Mouse (Mus musculus): ENCODE data around the gene Gm45713.
"Not testable (repeated sequence)": the region's sequence is repeated elsewhere in the genome, so short reads cannot be mapped to it uniquely, and the experiment has no call there.

Gene Gm45713

DNA sequence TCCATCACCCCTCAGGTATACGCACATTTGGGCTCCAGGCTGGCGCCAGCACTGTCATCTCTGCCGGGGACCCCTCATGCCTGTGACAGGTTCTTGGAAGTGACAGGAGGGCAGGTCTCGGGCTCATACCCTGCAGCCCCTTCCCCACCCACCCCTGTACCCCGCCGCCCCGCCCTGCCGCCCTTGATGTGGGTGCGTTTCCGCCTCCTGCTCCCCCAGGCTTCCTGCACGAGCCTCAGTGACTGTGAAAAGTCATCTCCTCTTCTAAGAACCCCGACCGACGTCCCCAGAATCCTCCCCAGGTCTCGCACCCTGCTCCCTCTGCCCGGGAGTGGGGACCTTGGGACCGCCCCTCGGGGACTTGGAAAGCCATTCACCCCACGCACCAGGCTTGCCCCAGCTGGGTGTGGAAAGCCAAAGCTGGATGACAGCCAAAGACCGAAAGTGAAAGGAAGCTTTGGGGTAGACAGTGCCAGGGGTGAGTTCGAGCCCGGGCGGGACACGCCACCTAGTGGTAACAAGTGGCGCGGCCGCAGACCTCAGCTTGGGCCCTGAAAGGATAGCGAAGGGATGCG, at the start of gene Gm45713, which contains the start of gene Flt3l:
Gene Gm45713, minus strand, starts transcription at position 239 of the 575 bp plus-strand sequence.
Gene Flt3l, minus strand, starts transcription at position 440 of the 575 bp plus-strand sequence.
- peak; percentile 89 for DNase-seq (ENCODE audit: low read depth)

DNA sequence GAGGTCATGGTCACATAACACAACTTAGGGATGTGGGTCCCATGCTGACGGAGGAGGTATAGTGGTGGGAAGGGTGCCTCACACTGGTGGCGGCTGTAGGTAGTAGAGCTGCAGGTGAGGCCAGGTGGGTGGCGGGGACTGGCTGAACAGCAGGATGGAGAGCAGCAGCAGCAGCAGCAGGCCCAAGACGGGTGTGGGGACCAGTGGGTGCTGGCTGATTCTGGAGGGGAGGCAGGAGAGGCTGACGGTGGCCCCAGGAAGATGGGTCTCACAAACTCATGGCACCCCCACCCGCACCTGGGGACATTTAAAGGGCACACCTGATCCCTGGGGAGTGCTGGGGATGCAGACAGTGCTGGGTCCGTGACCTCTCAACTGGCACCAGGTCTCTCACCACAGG, 47.6 kb upstream of the Gm45713 start:
- no peak for DNase-seq (ENCODE audit: low read depth)

DNA sequence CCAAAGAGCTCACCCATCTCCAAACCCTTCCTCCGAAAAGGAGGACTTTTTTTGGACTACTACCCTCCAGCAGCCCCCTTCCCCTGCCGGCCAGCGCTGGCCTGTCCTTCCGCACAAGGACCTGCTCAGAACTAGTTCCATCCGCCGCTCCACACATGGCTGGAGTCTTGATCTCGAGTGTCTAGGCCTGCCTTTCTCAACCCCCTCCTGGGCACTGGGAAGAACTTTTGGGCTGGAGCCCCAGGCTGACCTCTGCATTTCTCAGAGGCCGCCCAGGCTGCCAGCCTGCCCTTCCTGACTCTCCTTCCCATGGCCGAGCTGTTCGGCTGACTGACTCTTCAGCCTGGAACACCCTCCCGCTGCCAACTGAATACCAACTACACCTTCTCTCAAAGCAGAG, 46.6 kb upstream of the Gm45713 start:
- no peak for DNase-seq (ENCODE audit: low read depth)

DNA sequence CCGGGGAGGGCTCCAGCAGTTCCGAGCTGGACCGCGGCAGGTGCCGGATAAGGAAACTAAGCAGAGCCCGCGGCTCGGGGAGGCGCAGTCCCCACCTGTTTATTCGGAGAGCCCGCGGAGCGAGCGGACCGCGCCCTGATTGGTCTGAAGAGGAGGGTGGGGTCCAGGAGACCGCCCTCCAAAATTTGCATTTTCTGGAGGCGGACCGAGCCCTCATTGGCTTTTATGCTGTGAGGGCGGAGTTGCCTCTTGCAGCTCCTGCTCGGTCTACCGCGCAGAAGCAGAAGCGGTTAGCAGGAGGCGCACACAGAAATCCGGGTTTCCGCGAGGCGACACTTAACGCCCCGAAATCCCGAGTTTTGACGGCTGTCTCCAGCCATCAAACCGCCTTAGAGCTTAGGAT, 46.2 kb upstream of the Gm45713 start:
- peak; percentile 94 for DNase-seq (ENCODE audit: low read depth)

DNA sequence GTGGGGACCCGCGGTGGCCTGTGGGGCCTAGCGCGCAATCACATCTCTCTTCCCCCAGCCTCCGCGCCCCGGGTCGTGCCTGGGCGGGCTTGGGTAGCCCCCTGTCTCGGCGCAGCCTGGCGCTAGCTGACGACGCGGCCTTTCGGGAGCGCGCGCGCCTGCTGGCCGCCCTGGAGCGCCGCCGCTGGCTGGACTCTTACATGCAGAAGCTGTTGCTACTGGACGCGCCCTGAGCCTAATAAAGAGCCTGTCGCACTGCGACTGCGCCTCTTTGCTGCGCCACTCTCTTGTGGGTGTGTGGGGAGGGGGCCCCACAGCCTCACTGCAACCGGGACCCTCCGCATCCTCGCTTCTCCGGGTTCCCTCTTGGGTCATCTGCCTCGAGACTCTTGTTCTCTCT, 45.5 kb upstream of the Gm45713 start:
- no peak for DNase-seq (ENCODE audit: low read depth)

DNA sequence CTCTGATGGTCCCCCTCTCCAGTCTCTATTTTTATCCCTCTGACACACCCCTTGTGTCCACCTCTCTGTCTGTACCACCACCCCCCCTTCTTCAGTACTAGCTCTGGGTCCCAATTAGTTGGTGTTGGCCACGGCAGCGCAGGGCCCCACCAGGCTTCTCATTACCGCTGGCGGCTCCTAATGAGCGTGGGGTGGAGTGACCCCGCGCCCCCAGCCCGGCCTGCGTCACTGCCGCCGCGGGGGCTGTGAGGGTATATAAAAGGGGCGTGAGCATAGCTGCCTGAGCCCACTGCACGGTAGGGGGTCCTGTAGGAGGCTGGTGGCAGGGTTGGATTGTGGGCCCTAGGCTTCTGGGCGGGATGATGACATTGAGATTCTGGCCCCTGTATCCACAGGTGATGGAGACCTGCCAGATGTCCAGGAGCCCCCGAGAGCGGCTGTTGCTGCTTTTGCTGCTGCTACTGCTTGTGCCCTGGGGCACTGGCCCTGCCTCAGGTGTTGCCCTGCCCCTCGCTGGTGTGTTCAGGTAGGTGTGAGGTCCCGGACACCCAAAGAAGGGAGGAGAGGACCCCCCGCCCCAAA, 45.0 kb upstream of the Gm45713 start, which contains the start of gene Pth2:
Gene Pth2, plus strand, starts transcription at position 100 of the 582 bp plus-strand sequence.
- no peak for DNase-seq (ENCODE audit: low read depth)

DNA sequence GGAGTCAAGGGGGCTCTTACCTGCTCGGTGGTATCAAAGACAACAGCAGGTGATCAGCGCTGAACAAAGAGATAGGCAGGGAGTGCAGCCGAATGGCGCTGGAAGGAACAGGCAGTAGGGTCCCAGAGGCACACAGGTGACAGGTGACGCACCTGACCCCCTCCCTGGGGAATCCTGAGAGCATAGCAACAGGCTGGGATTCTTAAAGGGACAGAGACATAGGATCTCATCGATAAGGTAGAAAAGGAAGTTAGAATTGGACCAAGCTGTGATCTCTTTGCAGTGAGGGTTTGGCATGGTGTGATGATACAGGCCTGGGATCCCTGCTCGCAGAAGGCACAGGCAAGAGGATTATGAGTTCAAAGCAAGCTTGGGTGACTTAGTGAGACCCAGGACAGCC, 43.4 kb upstream of the Gm45713 start, which contains the start of gene Gfy:
Gene Gfy, minus strand, starts transcription at position 101 of the 400 bp plus-strand sequence.
- DNase-seq (ENCODE audit: low read depth), result no peak

DNA sequence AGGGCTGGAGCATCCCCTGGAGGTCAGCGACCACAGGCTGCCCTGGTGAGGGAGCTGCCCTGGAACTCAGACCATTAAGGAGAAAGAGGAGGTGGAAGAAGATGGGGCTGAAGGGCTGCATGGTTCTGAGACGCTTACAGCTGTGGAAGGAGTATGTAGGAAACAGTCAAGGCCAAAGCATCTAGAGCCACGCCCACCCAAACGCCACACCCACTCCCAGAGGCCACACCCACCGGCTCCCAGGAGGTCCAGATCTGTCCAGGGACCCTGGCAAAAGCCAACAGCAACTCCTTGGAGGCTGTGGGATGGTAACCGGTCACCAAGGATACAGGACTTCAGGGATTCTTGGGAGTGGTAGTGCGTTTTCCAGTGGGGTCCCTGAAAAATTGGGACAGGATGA, 42.5 kb upstream of the Gm45713 start:
- no peak for DNase-seq (ENCODE audit: low read depth)

DNA sequence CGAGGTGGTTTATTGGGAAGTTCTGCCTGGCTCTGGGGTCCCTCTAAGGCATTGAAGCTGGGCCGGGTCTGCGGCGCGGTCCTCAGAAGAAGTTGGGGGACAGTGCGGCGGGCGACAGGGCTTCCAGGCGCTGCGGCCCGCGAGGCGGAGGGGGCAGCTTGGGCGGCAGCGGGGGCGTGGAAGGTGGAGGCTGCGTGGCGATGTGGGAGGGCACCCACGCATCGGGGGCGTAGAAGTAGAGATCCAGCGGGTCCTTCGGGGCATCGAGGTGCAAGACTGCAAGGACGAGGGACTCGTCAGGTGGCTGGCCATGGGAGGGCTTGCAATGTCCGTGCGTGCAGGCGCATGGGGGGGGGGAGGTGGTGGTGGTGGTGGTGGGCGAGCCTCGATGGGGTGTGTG, 40.3 kb upstream of the Gm45713 start:
- DNase-seq (ENCODE audit: low read depth), result no peak

DNA sequence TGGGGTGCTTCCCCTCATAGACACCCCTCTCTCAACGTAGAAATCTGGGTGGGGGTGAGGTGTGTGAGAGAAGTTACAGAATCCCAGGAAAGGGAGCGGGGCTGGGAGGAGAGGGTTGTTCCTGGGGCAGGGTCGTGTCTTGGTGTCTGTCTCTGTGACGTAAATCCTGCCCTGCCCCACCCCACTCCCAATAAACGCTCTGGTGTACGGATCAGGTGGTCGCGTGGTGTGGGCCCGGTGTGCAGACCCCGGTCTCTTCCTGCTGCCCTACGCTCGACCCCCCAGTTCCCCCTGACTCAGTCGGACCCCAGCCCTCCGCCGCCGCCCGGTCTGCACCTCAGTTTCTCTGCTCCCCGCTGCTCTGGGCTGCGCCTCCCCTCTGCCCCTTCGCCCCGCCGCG, 39.9 kb upstream of the Gm45713 start:
- DNase-seq (ENCODE audit: low read depth), result no peak

DNA sequence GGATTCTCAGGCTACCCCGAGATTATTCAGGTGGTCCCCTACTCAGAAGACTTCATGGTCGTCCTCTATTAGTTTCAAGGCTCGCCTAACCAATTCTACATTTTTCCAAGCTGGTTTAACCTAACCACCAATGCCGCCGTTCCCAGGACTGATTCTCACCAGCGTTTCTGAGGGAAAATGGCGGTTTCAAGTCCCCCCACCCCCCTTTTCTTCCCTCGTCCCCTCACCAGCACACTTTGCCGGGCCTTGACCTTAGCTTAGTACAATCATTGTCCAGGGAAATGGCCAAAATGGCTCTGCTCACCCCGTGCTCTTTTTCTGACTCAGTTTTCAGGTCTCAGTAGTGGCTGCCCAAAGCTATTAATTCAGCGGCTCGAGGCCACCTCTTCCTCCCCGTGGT, 39.4 kb upstream of the Gm45713 start:
- no peak for DNase-seq (ENCODE audit: low read depth)

DNA sequence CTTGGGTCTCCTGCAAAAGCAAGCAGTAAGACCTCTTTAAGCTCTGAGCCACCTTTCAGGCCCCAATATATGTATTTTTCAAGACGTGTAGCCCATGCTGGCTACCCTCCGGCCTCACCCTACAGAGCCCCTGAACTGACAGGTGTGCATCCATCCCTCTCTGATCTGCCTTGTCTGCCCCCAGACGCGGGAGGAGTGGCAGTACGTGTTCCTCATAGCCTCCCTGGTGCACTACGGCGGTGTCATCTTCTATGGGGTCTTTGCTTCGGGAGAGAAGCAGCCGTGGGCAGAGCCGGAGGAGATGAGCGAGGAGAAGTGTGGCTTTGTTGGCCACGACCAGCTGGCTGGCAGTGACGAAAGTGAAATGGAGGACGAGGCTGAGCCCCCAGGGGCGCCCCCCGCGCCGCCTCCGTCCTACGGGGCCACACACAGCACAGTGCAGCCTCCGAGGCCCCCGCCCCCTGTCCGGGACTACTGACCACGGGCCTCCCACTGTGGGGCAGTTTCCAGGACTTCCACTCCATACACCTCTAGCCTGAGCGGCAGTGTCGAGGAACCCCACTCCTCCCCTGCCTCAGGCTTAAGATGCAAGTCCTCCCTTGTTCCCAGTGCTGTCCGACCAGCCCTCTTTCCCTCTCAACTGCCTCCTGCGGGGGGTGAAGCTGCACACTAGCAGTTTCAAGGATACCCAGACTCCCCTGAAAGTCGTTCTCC, 38.7 kb upstream of the Gm45713 start:
- no peak for DNase-seq (ENCODE audit: low read depth)

DNA sequence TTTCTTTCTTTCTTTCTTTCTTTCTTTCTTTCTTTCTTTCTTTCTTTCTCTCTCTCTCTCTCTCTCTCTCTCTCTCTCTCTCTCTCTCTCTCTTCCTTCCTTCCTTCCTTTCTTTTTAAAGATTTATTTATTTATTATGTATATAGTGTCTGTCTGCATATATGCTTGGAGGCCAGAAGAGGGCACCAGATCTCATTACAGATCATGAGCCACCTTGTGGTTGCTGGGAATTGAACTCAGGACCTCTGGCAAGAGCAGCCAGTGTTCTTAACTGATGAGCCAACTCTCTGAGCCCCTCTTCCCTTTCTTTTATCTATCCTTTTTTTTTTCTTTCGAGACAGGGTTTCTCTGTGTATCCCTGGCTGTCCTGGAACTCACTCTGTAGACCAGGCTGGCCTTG, 37.7 kb upstream of the Gm45713 start:
- not testable (repeated sequence) for DNase-seq (ENCODE audit: low read depth)

DNA sequence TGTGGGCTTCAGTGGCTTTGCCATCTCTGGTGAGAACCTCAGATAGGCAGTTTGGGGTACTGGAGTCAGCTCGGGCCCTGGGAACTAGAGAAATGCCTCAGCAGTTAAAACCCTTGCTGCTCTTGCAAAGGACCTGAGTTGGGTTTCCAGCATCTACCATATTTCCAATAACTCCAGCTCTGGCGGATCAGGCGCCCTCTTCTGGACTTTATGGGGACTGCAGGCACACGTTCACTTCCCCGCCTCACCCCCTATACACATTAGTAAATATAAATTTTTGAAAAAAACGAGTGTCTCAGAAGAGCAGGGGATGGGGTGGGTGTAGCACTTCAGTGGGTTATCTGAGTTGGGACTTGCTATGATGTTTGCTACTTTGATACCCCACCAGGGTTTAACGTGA, 36.9 kb upstream of the Gm45713 start:
- DNase-seq (ENCODE audit: low read depth), result no peak

DNA sequence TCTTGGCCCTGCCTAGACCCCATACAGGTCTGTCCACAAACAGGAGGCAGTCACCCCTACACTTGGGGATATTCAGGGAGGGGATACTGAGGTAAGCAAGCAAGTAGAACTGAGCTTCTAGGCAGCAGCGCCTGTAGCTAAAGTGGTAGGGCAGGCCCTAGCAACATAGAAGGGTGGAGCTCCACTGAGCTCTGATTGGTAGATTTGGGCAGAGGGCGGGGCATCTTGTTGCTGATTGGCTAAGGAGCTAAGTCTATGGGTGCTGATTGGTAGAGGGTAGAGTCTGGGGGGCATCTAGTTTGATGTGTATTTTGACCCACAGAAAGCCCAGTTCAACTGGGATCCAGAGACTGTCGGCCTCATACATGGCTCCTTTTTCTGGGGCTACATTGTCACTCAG, 33.5 kb upstream of the Gm45713 start:
- DNase-seq (ENCODE audit: low read depth), result no peak

DNA sequence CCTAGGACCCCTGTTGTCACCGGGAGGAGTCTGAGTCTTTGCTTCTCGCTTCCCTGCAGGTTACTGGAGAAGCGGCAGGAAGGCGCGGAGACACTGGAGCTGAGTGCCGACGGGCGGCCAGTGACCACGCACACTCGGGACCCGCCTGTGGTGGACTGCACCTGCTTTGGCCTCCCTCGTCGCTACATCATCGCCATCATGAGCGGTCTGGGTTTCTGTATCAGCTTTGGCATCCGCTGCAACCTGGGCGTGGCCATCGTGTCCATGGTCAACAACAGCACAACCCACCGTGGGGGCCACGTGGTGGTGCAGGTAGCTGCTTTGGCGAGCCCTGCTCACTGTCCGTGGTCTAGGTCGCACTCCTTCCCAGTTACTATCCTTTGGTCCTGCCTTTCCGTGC, 32.6 kb upstream of the Gm45713 start:
- no peak for DNase-seq (ENCODE audit: low read depth)

DNA sequence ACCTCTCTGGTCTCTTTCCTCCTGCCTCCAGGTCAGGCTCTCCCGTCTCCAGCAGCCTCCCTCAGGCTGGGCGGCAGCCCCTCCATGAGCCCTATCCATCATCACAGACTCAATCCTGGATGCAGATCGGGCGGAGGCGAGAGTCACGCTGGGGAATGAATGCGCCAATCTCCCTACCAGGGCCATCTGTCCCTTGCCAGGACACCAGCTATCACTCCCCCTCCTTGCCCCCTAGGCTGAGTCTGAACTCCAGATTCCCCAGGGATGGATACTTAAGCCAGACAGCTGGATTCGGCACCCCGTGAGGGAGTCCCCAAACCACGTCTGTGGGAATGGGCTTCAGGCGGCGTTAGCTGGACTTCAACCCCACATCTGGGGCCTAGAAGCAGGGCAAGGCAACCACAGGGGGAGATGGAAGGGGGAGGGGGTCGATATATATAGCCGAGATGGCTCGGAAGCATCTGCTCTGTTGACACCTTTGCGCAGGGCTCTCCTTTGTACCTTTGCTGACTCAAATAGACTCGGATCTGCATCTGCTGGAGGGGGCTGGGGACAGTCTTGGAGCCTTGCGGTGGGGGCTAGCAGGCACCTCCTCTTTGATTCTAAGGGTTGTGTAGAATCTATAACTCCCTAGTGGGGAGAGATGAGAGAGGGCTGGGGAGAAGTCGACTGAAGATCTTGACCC, 31.9 kb upstream of the Gm45713 start:
- no peak for DNase-seq (ENCODE audit: low read depth)

DNA sequence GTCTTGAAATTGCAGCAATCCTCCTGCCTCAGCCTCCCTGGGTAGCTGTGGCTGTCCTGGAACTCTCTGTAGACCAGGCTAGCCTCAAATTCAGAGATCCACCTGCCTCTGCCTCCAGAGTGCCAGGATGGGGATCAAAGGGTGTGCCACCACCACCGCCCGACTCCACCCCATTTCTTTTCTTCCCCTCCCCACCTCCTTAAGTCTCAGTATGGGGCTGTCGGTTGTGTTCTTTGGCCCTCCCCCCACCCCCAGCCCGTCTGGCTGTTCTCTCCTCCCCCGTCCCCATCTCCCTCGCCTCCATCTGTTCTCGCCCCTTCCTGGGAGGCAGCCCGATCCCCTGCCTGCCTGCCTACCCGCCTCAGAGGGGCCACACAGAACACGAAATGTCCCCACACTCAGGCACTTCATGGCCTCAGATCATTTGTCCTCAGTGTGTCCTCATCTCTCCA, 30.9 kb upstream of the Gm45713 start:
- no peak for DNase-seq (ENCODE audit: low read depth)

DNA sequence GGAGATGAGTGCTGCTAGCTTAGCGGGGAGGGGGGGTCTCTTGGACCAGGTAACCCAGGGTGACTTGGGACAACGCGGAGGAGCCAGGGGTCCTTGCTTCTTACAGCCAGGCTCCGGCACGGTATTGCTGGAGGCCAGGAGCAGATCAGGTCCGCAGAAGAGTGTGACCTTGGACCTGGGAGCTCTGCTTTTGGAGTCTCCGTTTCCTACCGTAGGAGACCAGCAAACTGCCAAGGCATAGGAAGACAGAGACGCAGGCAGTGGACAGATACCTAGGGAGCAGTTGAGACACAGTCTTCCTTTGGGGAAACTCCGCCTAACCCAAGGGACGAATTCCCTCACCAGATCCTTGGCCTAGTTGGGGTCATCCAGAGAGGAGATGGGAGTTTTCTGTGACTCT, 29.7 kb upstream of the Gm45713 start:
- DNase-seq (ENCODE audit: low read depth), result no peak

DNA sequence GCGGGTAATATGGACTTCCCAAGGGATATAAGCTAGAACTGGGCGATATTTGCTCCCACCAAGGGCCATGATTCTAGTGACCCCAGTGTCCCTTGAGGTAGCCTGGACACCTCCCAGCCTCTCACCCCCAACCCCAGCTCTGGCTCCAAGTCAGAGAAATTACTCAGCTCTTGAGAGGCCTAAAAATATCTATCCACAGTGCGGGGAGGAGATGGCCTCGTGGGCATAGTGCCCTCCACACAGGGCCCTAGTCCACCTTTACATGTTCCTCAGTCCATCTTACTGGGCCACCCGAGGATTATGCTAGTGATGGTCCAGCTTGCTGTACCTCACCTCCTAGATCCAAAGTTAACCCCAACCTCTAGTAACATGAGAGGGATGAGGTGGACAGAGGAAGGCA, 28.8 kb upstream of the Gm45713 start:
- DNase-seq (ENCODE audit: low read depth), result no peak

DNA sequence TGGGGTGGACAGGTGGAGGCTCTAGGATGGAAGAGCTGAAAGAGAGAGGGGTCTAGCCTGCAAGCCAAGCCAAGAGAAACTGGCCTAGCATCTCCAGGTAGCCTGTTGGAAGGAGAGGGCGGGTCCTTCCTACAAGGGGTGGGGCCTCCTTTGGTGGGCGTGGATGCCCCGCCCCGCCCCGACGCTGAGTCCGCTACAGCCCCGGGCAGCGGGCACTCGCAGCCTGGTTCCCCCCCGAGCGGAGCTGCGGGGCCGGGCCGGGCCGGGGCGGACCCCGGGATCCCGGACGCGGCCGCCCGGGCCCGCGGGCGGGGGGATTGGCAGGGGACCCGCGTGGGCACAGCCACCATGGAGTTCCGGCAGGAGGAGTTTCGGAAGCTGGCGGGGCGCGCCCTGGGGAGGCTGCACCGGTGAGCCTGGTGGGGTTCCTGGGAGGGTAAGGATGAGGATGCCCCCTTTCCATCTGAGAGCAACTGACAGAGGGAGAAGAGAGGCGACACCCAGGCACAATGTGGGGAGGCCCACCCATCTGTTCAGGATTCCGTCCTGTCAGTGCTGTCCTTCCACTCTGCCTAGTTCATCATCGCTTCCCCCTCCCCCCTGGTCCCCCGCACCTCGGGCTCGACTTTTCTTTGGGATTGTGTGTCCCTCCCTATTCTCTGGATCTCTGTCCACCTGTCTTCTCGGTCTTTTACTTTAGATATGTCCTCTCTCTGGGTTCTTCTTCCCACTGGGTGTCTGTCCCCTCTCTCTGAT, 27.9 kb upstream of the Gm45713 start, which contains the start of gene Slc17a7:
Gene Slc17a7, plus strand, starts transcription at position 215 of the 756 bp plus-strand sequence.
- no peak for DNase-seq (ENCODE audit: low read depth)
